Mouse (Mus musculus) forebrain, embryonic 10.5 days (tissue): Measurements from ENCODE around the gene Olfr372. TPM values are rescaled to one million over a fixed set of nuclear protein-coding genes. Genes with fewer than 3 reads are reported as not detected.
"Not testable (repeated sequence)": the region's sequence is repeated elsewhere in the genome, so short reads cannot be mapped to it uniquely, and the experiment has no call there.

Experiments used
- DNase-seq: peaks from one replicate; pipeline ENCODE4 v3.0.0-alpha.2; 2017; ENCODE audit warnings: low spot score; ENCODE audit errors: extremely low spot score
- H3K27ac ChIP-seq: fragments of 300-500 bp; sonication (generic); 2 replicates; pipeline ENCODE4 v1.5.1; 2016; ENCODE audit warnings: mild to moderate bottlenecking
- H3K27me3 ChIP-seq: fragments of 300-500 bp; sonication (generic); 2 replicates; pipeline ENCODE4 v1.6.1; 2016; ENCODE audit warnings: mild to moderate bottlenecking; ENCODE audit not compliant: poor library complexity, severe bottlenecking
- H3K36me3 ChIP-seq: fragments of 300-500 bp; sonication (generic); replicated peaks from 2 replicates; pipeline ENCODE4 v1.6.1; 2016; ENCODE audit warnings: mild to moderate bottlenecking, moderate library complexity
- H3K4me1 ChIP-seq: fragments of 300-500 bp; sonication (generic); 2 replicates; pipeline ENCODE4 v1.6.1; 2016
- H3K4me3 ChIP-seq: fragments of 300-500 bp; sonication (generic); 2 replicates; pipeline ENCODE4 v1.5.1; 2016; ENCODE audit warnings: mild to moderate bottlenecking, moderate library complexity
- H3K9me3 ChIP-seq: fragments of 300-500 bp; sonication (generic); 2 replicates; pipeline ENCODE4 v1.6.1; 2016; ENCODE audit warnings: mild to moderate bottlenecking, moderate library complexity
- WGBS: fragments of 180-500 bp; shearing (Covaris S2); methylation state at CpG from one replicate; pipeline ENCODE4 v1.1.7; 2016; 5-methylcytosine and 5-hydroxymethylcytosine counted together
- polyA plus RNA-seq: library from polyadenylated mRNA; unstranded; fragments of >200 nt; fragmentation: Nextera tagmentation; extraction: Ambion mirVana; gene quantifications from 2 replicates; pipeline ENCODE4 v1.2.1, GENCODE M21; 2016

Gene Olfr372
- polyA plus RNA-seq, result not detected in 2 replicates

- not testable (repeated sequence) for H3K27me3 ChIP-seq, H3K27ac ChIP-seq, DNase-seq, H3K36me3 ChIP-seq, H3K9me3 ChIP-seq, H3K4me3 ChIP-seq, H3K4me1 ChIP-seq
- 82% methylated on average over 4 of the region's 4 CpGs for WGBS
Observed at GRCm38 (mm10) chr8:72040918-72041317, at the start of gene Olfr372. Gene Olfr372, plus strand, starts transcription at chr8:72041218.

- H3K36me3 ChIP-seq, result no peaks in the 10 kb centered on the region
- no peak for DNase-seq
- H3K4me3 ChIP-seq, result no peak overlapping the region
- no peaks in the 10 kb centered on the region for H3K9me3 ChIP-seq
- H3K27ac ChIP-seq, result no peak overlapping the region
- H3K27me3 ChIP-seq, result no peaks in the 10 kb centered on the region
- 93% methylated on average over 1 of the region's 1 CpGs for WGBS
- no peaks in the 10 kb centered on the region for H3K4me1 ChIP-seq
Observed at GRCm38 (mm10) chr8:71999434-71999833, 41.6 kb upstream of the Olfr372 start.

GRCm38 (mm10) chr8:72000223-72000622, 40.8 kb upstream of the Olfr372 start:
- Histone ChIP-seq H3K36me3 (no peaks in the 10 kb centered on the region), H3K4me3 (no peak overlapping the region), H3K4me1 (no peaks in the 10 kb centered on the region), H3K9me3 (no peaks in the 10 kb centered on the region), H3K27ac (no peak overlapping the region), H3K27me3 (no peaks in the 10 kb centered on the region)
- DNase-seq, result no peak
- WGBS, result 66% methylated on average over 3 of the region's 3 CpGs

DNA sequence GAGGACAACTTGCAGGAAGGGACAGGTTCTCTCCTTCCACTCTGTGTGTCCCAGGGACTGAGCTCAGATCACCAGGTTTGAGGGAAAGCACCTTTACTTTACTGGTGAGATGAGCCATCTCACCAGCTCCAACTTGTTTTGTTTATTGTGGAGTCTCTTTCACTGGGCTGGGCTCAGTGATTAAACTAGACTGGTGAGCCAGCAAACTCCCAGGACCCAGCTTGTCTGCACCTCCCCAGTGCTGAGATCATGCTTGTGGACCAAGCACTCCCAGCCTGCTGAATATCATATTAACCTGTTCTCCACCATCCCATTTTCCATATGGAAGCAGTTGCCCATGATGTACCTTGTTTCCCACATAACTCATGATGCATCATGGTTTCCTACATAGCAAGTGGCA, 38.1 kb upstream of the Olfr372 start:
- Histone ChIP-seq H3K27me3 (no peaks in the 10 kb centered on the region), H3K4me1 (no peaks in the 10 kb centered on the region), H3K4me3 (no peak overlapping the region), H3K9me3 (no peaks in the 10 kb centered on the region), H3K27ac (no peak overlapping the region), H3K36me3 (no peaks in the 10 kb centered on the region)
- no peak for DNase-seq

GRCm38 (mm10) chr8:72005912-72006311, 35.1 kb upstream of the Olfr372 start:
- no peaks in the 10 kb centered on the region for H3K36me3 ChIP-seq
- WGBS, result 82% methylated on average over 3 of the region's 3 CpGs
- H3K27me3 ChIP-seq, result no peaks in the 10 kb centered on the region
- H3K4me3 ChIP-seq, result no peak overlapping the region
- no peaks in the 10 kb centered on the region for H3K4me1 ChIP-seq
- no peaks in the 10 kb centered on the region for H3K9me3 ChIP-seq
- H3K27ac ChIP-seq, result no peak overlapping the region
- DNase-seq, result no peak

DNA sequence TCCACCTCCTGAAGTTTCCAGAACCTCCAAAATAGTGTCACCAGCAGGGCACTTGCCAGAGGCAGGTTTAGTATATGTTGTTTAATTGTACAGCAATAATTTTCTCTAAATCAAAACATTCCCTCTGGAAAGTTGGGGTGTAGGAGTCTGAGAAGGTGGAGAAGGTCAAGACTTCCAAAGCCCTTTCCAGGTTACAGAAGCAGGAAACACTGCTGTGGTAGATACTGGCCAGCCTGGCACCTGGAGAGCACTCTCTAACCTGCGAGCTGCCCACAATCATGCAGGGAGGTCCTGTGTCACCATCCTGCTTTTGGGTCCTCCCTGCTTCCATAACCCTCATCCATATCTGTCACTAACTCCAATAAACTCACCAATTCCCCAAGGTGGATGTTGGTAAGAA, 34.3 kb upstream of the Olfr372 start:
- H3K4me1 ChIP-seq, result no peaks in the 10 kb centered on the region
- DNase-seq, result no peak
- H3K27ac ChIP-seq, result no peak overlapping the region
- H3K27me3 ChIP-seq, result no peaks in the 10 kb centered on the region
- no peaks in the 10 kb centered on the region for H3K9me3 ChIP-seq
- no peak overlapping the region for H3K4me3 ChIP-seq
- WGBS, result 84% methylated on average over 1 of the region's 1 CpGs
- no peaks in the 10 kb centered on the region for H3K36me3 ChIP-seq

DNA sequence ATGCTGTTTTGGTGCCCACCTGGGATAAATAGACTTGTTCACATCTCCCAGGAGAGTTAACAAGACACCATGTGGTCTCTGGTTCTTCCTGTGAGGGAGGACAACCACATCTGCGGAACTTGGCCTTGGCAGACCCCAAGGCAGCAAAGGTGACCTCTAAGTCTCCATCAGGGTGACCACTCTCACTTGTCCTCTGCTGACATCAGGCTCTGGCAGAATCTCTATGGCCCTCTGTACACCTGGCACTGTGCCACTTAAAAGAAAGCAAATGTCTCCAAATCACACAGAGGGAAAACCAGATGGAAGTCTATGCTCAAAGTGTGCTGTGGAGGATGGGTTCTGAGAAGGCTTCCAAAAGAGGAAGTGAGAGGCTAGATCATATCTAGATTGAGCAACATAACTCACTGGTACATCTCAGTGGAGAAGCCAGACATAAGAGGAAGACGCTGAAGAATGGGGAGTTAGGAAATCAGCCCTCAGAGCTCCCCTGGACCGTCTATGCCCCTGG, 32.8 kb upstream of the Olfr372 start:
- no peak for DNase-seq
- Histone ChIP-seq H3K4me1 (no peaks in the 10 kb centered on the region), H3K27me3 (no peaks in the 10 kb centered on the region), H3K27ac (no peak overlapping the region), H3K4me3 (no peak overlapping the region), H3K9me3 (no peaks in the 10 kb centered on the region), H3K36me3 (no peaks in the 10 kb centered on the region)
- 79% methylated on average over 3 of the region's 3 CpGs for WGBS

DNA sequence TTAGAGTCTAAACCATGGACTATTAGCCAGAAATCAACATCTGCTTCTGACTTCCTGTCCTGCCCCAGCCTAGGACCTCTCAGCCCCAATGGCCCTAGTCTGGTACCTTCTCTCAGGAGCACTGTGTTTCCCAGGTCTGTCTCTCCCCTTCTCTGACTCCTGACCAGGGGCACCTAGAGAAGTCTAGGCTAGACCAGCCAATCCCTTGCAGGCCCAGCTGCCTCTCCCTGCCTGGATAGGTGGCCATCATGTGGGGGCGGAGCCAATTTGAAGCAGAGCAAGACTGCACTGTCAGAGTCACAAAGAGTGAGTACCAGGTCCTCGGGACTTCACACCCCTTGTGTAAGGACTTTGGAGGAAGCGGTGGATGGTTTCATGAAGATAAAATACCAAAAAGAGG, 31.5 kb upstream of the Olfr372 start, which contains the start of gene Cyp4f18:
Cyp4f18 (minus strand) TSS at position 154 of the 400 bp plus-strand sequence.
- H3K36me3 ChIP-seq, result no peaks in the 10 kb centered on the region
- WGBS, result 76% methylated on average over 3 of the region's 3 CpGs
- H3K27me3 ChIP-seq, result no peaks in the 10 kb centered on the region
- H3K9me3 ChIP-seq, result no peaks in the 10 kb centered on the region
- no peaks in the 10 kb centered on the region for H3K4me1 ChIP-seq
- no peak within 1 kb of the TSS for H3K4me3 ChIP-seq
- H3K27ac ChIP-seq, result no peak within 1 kb of the TSS
- DNase-seq, result no peak

DNA sequence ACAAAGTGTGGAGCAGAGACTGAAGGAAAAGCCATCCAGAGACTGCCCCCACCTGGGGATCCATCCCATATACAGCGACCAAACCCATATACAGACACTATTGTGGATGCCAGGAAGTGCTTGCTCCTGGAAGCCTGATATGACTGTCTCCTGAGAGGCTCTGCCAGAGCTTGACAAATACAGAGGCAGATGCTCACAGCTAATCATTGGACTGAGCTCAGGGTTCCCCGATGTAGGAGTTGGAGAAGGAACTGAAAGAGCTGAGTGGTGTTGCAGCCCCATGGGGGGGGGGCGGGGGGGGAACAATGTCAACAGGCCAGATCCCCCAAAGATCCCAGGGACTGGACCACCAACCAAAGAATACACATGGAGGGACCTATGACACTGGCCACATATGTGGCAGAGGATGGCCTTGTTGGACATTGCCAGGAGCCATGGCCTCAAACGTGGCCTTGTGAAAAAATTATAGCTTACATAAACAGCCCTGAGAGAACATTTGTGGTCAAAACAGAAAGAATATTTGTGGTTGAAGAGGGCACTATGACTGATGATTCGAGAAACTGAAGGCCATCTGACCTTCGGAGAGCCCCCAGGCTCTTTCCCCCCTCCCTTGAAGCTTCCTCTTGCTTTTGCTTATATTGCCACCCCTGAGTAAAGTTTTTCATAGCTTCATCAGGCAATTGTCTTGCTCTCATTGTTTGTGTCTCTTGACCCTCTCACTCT, 27.4 kb upstream of the Olfr372 start:
- H3K36me3 ChIP-seq, H3K27me3 ChIP-seq, H3K4me3 ChIP-seq, H3K4me1 ChIP-seq, H3K27ac ChIP-seq, DNase-seq, H3K9me3 ChIP-seq: not testable (repeated sequence)
- WGBS, result 81% methylated on average over 6 of the region's 6 CpGs

DNA sequence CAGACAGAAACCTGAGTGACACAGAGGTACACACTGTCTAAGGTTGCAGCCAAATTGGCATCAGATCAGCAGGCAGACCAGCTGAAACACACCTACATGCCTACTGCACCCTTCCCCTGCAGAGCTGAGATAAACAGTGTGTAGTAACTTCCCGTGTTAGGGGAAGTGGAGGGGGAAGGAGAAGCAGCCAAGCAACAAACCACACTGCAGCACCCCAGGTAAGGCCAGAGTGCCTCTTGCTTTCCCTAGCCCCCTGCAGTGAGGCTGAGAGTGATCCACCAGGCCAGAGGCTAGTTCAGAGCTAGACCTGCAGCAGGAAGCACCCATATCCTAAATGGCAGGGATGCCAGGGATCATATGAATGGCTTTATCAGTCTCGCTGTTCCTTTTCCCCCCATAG, 23.7 kb upstream of the Olfr372 start:
- H3K27ac ChIP-seq, DNase-seq, H3K27me3 ChIP-seq, H3K9me3 ChIP-seq, H3K4me3 ChIP-seq, H3K4me1 ChIP-seq, H3K36me3 ChIP-seq: not testable (repeated sequence)
- 69% methylated on average over 2 of the region's 2 CpGs for WGBS

- no peak overlapping the region for H3K27ac ChIP-seq
- H3K36me3 ChIP-seq, result no peaks in the 10 kb centered on the region
- H3K4me1 ChIP-seq, result no peaks in the 10 kb centered on the region
- H3K27me3 ChIP-seq, result no peaks in the 10 kb centered on the region
- H3K4me3 ChIP-seq, result no peak overlapping the region
- H3K9me3 ChIP-seq, result no peaks in the 10 kb centered on the region
- WGBS, result 82% methylated on average over 2 of the region's 2 CpGs
- DNase-seq, result no peak
Observed at GRCm38 (mm10) chr8:72018141-72018540, 22.9 kb upstream of the Olfr372 start.

GRCm38 (mm10) chr8:72019022-72019421, 22.0 kb upstream of the Olfr372 start:
- 80% methylated on average over 1 of the region's 1 CpGs for WGBS
- H3K36me3 ChIP-seq, DNase-seq, H3K27me3 ChIP-seq, H3K4me1 ChIP-seq, H3K27ac ChIP-seq, H3K9me3 ChIP-seq, H3K4me3 ChIP-seq: not testable (repeated sequence)

DNA sequence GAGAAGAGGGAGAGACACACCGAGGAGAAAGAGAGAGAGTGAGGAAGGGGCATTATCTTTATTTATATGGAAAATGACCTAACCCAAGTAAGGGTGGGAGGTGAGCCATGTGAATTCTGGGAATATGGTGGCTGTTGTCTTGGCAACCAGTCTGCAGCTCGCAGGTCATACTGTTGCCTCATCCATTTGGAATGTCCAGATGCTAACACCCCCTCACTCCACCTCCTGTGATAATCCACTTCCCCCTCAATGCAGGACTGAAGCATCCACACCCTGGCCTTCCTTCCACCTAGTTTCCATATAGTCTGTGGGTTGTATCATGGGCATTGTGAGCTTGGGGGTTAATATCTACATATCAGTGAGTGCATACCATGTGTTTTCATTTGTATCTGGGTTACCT, 21.2 kb upstream of the Olfr372 start:
- Histone ChIP-seq H3K27me3 (no peaks in the 10 kb centered on the region), H3K36me3 (no peaks in the 10 kb centered on the region), H3K9me3 (no peaks in the 10 kb centered on the region), H3K27ac (no peak overlapping the region), H3K4me3 (no peak overlapping the region), H3K4me1 (no peaks in the 10 kb centered on the region)
- 74% methylated on average over 2 of the region's 2 CpGs for WGBS
- no peak for DNase-seq

- H3K4me3 ChIP-seq, H3K9me3 ChIP-seq, H3K36me3 ChIP-seq, H3K27ac ChIP-seq, H3K4me1 ChIP-seq, H3K27me3 ChIP-seq, DNase-seq: not testable (repeated sequence)
- 15% methylated on average over 5 of the region's 9 CpGs for WGBS
Observed at GRCm38 (mm10) chr8:72024886-72025285, 16.1 kb upstream of the Olfr372 start.
